Mouse (Mus musculus): Measurements from ENCODE around the gene Gm11569. TPM values are rescaled to one million over a fixed set of nuclear protein-coding genes. Genes with fewer than 3 reads are reported as not detected.
"Not testable (repeated sequence)": the region's sequence is repeated elsewhere in the genome, so short reads cannot be mapped to it uniquely, and the experiment has no call there.

Gm11569 gene
- polyA plus RNA-seq, 1 experiment from 2014 or later, result not detected

GRCm38 (mm10) chr11:99780604-99781003 lies 18.1 kb downstream of the Gm11569 start, which contains the start of gene Krtap4-8:
Gene Krtap4-8 (minus strand): TSS chr11:99780704.
- Histone ChIP-seq H3K27ac (ENCODE audit: low read depth, low read length) (no peak within 1 kb of the TSS), H3K27me3 (ENCODE audit: control insufficient read depth, insufficient read depth, low read length) (no peaks in the 10 kb centered on the region), H3K4me3 (ENCODE audit: low read depth, low read length) (no peak within 1 kb of the TSS), H3K9ac (replicated peaks; ENCODE audit: low read depth, low read length) (no peak within 1 kb of the TSS), H3K4me1 (ENCODE audit: control insufficient read depth, insufficient read depth, low read length) (no peaks in the 10 kb centered on the region), H3K36me3 (ENCODE audit: control insufficient read depth, insufficient read depth, low read length) (no peaks in the 10 kb centered on the region), H3K4me2 (ENCODE audit: low read depth, low read length) (no peak within 1 kb of the TSS), H3K9me3 (ENCODE audit: control insufficient read depth, low read length) (no peaks in the 10 kb centered on the region)
- 97% methylated on average over 2 of the region's 2 CpGs for WGBS
- ATAC-seq (ENCODE audit: low read depth), result no peak

- Histone ChIP-seq H3K4me1 (ENCODE audit: control insufficient read depth, insufficient read depth, low read length) (no peaks in the 10 kb centered on the region), H3K4me2 (ENCODE audit: low read depth, low read length) (no peak overlapping the region), H3K9me3 (ENCODE audit: control insufficient read depth, low read length) (no peaks in the 10 kb centered on the region), H3K4me3 (ENCODE audit: low read depth, low read length) (no peak overlapping the region), H3K36me3 (ENCODE audit: control insufficient read depth, insufficient read depth, low read length) (no peaks in the 10 kb centered on the region), H3K9ac (replicated peaks; ENCODE audit: low read depth, low read length) (no peak overlapping the region), H3K27me3 (ENCODE audit: control insufficient read depth, insufficient read depth, low read length) (no peaks in the 10 kb centered on the region), H3K27ac (ENCODE audit: low read depth, low read length) (no peak overlapping the region)
- 30% methylated on average over 7 of the region's 7 CpGs for WGBS
- no peak for ATAC-seq (ENCODE audit: low read depth)
Measured at GRCm38 (mm10) chr11:99778401-99778800, 20.3 kb downstream of the Gm11569 start.

- not testable (repeated sequence) for H3K36me3 ChIP-seq (ENCODE audit: control insufficient read depth, insufficient read depth, low read length); H3K27me3 ChIP-seq (ENCODE audit: control insufficient read depth, insufficient read depth, low read length); H3K4me1 ChIP-seq (ENCODE audit: control insufficient read depth, insufficient read depth, low read length); H3K9me3 ChIP-seq (ENCODE audit: control insufficient read depth, low read length); H3K4me2 ChIP-seq (ENCODE audit: low read depth, low read length); H3K27ac ChIP-seq (ENCODE audit: low read depth, low read length); H3K9ac ChIP-seq (replicated peaks; ENCODE audit: low read depth, low read length); ATAC-seq (ENCODE audit: low read depth); H3K4me3 ChIP-seq (ENCODE audit: low read depth, low read length)
Measured at GRCm38 (mm10) chr11:99772813-99773212, 25.9 kb downstream of the Gm11569 start, which contains the start of gene Gm11595. Gene Gm11595 (minus strand): TSS chr11:99772913.

- H3K4me3 ChIP-seq (ENCODE audit: low read depth, low read length), result no peak overlapping the region
- H3K27me3 ChIP-seq (ENCODE audit: control insufficient read depth, insufficient read depth, low read length), result no peaks in the 10 kb centered on the region
- H3K9me3 ChIP-seq (ENCODE audit: control insufficient read depth, low read length), result no peaks in the 10 kb centered on the region
- WGBS, result 88% methylated on average over 2 of the region's 2 CpGs
- ATAC-seq (ENCODE audit: low read depth), result no peak
- no peaks in the 10 kb centered on the region for H3K4me1 ChIP-seq (ENCODE audit: control insufficient read depth, insufficient read depth, low read length)
- no peaks in the 10 kb centered on the region for H3K36me3 ChIP-seq (ENCODE audit: control insufficient read depth, insufficient read depth, low read length)
- no peak overlapping the region for H3K27ac ChIP-seq (ENCODE audit: low read depth, low read length)
- H3K9ac ChIP-seq (replicated peaks; ENCODE audit: low read depth, low read length), result no peak overlapping the region
- no peak overlapping the region for H3K4me2 ChIP-seq (ENCODE audit: low read depth, low read length)
Measured at GRCm38 (mm10) chr11:99768410-99768809, 30.3 kb downstream of the Gm11569 start.

- H3K27me3 ChIP-seq (ENCODE audit: control insufficient read depth, insufficient read depth, low read length), result no peaks in the 10 kb centered on the region
- H3K9ac ChIP-seq (replicated peaks; ENCODE audit: low read depth, low read length), result no peak overlapping the region
- H3K27ac ChIP-seq (ENCODE audit: low read depth, low read length), result no peak overlapping the region
- ATAC-seq (ENCODE audit: low read depth), result no peak
- WGBS, result 89% methylated on average over 1 of the region's 1 CpGs
- no peak overlapping the region for H3K4me2 ChIP-seq (ENCODE audit: low read depth, low read length)
- no peaks in the 10 kb centered on the region for H3K9me3 ChIP-seq (ENCODE audit: control insufficient read depth, low read length)
- H3K4me3 ChIP-seq (ENCODE audit: low read depth, low read length), result no peak overlapping the region
- no peaks in the 10 kb centered on the region for H3K4me1 ChIP-seq (ENCODE audit: control insufficient read depth, insufficient read depth, low read length)
- H3K36me3 ChIP-seq (ENCODE audit: control insufficient read depth, insufficient read depth, low read length), result no peaks in the 10 kb centered on the region
Measured at GRCm38 (mm10) chr11:99758877-99759276, 39.9 kb downstream of the Gm11569 start.

Other genes starting within 250 kb of the Gm11569 start
- not detected in 2 replicates for gene Krtap3-3, start 248.1 kb downstream of the Gm11569 start, polyA plus RNA-seq (2014; fragmentation: Nextera tagmentation; extraction: Ambion mirVana)
- gene Krtap3-2, start 242.1 kb downstream of the Gm11569 start, polyA plus RNA-seq (2014; fragmentation: Nextera tagmentation; extraction: Ambion mirVana), result not detected in 2 replicates
- not detected in 2 replicates for gene Gm11939, start 239.5 kb downstream of the Gm11569 start, polyA plus RNA-seq (2014; fragmentation: Nextera tagmentation; extraction: Ambion mirVana)
- gene Krtap3-1, start 232.3 kb downstream of the Gm11569 start, polyA plus RNA-seq (2014; fragmentation: Nextera tagmentation; extraction: Ambion mirVana), result not detected in 2 replicates
- not detected in 2 replicates for gene Krtap1-5, start 217.9 kb downstream of the Gm11569 start, polyA plus RNA-seq (2014; fragmentation: Nextera tagmentation; extraction: Ambion mirVana)
- not detected in 2 replicates for gene Krtap1-4, start 215.3 kb downstream of the Gm11569 start, polyA plus RNA-seq (2014; fragmentation: Nextera tagmentation; extraction: Ambion mirVana)
- not detected in 2 replicates for gene Krtap1-3, start 207.6 kb downstream of the Gm11569 start, polyA plus RNA-seq (2014; fragmentation: Nextera tagmentation; extraction: Ambion mirVana)
- not detected in 2 replicates for gene Krtap9-3, start 200.8 kb downstream of the Gm11569 start, polyA plus RNA-seq (2014; fragmentation: Nextera tagmentation; extraction: Ambion mirVana)
- gene Gm11938, start 195.6 kb downstream of the Gm11569 start, polyA plus RNA-seq (2014; fragmentation: Nextera tagmentation; extraction: Ambion mirVana), result not detected in 2 replicates
- gene Gm11937, start 188.7 kb downstream of the Gm11569 start, polyA plus RNA-seq (2014; fragmentation: Nextera tagmentation; extraction: Ambion mirVana), result not detected in 2 replicates
- gene Krtap2-4, start 184.1 kb downstream of the Gm11569 start, polyA plus RNA-seq (2014; fragmentation: Nextera tagmentation; extraction: Ambion mirVana), result not detected in 2 replicates
- gene Gm11562, start 178.5 kb downstream of the Gm11569 start, polyA plus RNA-seq (2014; fragmentation: Nextera tagmentation; extraction: Ambion mirVana), result not detected in 2 replicates
- not detected in 2 replicates for gene Krtap4-1, start 170.7 kb downstream of the Gm11569 start, polyA plus RNA-seq (2014; fragmentation: Nextera tagmentation; extraction: Ambion mirVana)
- not detected in 2 replicates for gene Krtap4-2, start 163.8 kb downstream of the Gm11569 start, polyA plus RNA-seq (2014; fragmentation: Nextera tagmentation; extraction: Ambion mirVana)
- not detected in 2 replicates for gene Krtap4-7, start 154.8 kb downstream of the Gm11569 start, polyA plus RNA-seq (2014; fragmentation: Nextera tagmentation; extraction: Ambion mirVana)
- not detected in 2 replicates for gene Gm11555, start 148.7 kb downstream of the Gm11569 start, polyA plus RNA-seq (2014; fragmentation: Nextera tagmentation; extraction: Ambion mirVana)
- gene Gm11563, start 140.0 kb downstream of the Gm11569 start, polyA plus RNA-seq (2014; fragmentation: Nextera tagmentation; extraction: Ambion mirVana), result not detected in 2 replicates
- not detected in 2 replicates for gene Krtap4-6, start 133.0 kb downstream of the Gm11569 start, polyA plus RNA-seq (2014; fragmentation: Nextera tagmentation; extraction: Ambion mirVana)
- not detected in 2 replicates for gene Gm14190, start 108.2 kb downstream of the Gm11569 start, polyA plus RNA-seq (2014; fragmentation: Nextera tagmentation; extraction: Ambion mirVana)
- gene Gm14180, start 64.6 kb downstream of the Gm11569 start, polyA plus RNA-seq (2014; fragmentation: Nextera tagmentation; extraction: Ambion mirVana), result not detected in 2 replicates
- not detected in 2 replicates for gene Gm11595, start 26.0 kb downstream of the Gm11569 start, polyA plus RNA-seq (2014; fragmentation: Nextera tagmentation; extraction: Ambion mirVana)
- gene Krtap4-8, start 18.2 kb downstream of the Gm11569 start, polyA plus RNA-seq (2014; fragmentation: Nextera tagmentation; extraction: Ambion mirVana), result not detected in 2 replicates
- gene Krtap4-9, start 13.7 kb downstream of the Gm11569 start, polyA plus RNA-seq (2014; fragmentation: Nextera tagmentation; extraction: Ambion mirVana), result not detected in 2 replicates
- not detected in 2 replicates for gene Gm11596, start 5.5 kb downstream of the Gm11569 start, polyA plus RNA-seq (2014; fragmentation: Nextera tagmentation; extraction: Ambion mirVana)
- not detected in 2 replicates for gene Gm11554, start 5.5 kb upstream of the Gm11569 start, polyA plus RNA-seq (2014; fragmentation: Nextera tagmentation; extraction: Ambion mirVana)
- not detected in 2 replicates for gene Krtap4-13, start 11.0 kb upstream of the Gm11569 start, polyA plus RNA-seq (2014; fragmentation: Nextera tagmentation; extraction: Ambion mirVana)
- not detected in 2 replicates for gene Gm11564, start 16.7 kb upstream of the Gm11569 start, polyA plus RNA-seq (2014; fragmentation: Nextera tagmentation; extraction: Ambion mirVana)
- not detected in 2 replicates for gene 2300003K06Rik, start 39.1 kb upstream of the Gm11569 start, polyA plus RNA-seq (2014; fragmentation: Nextera tagmentation; extraction: Ambion mirVana)
- not detected in 2 replicates for gene Krtap4-16, start 52.7 kb upstream of the Gm11569 start, polyA plus RNA-seq (2014; fragmentation: Nextera tagmentation; extraction: Ambion mirVana)
- not detected in 2 replicates for gene Gm11568, start 59.0 kb upstream of the Gm11569 start, polyA plus RNA-seq (2014; fragmentation: Nextera tagmentation; extraction: Ambion mirVana)
- not detected in 2 replicates for gene Gm11559, start 65.5 kb upstream of the Gm11569 start, polyA plus RNA-seq (2014; fragmentation: Nextera tagmentation; extraction: Ambion mirVana)
- not detected in 2 replicates for gene Krtap9-1, start 74.5 kb upstream of the Gm11569 start, polyA plus RNA-seq (2014; fragmentation: Nextera tagmentation; extraction: Ambion mirVana)
- not detected in 2 replicates for gene Gm11567, start 80.3 kb upstream of the Gm11569 start, polyA plus RNA-seq (2014; fragmentation: Nextera tagmentation; extraction: Ambion mirVana)
- not detected in 2 replicates for gene Krtap31-1, start 109.0 kb upstream of the Gm11569 start, polyA plus RNA-seq (2014; fragmentation: Nextera tagmentation; extraction: Ambion mirVana)
- not detected in 2 replicates for gene Gm11565, start 115.8 kb upstream of the Gm11569 start, polyA plus RNA-seq (2014; fragmentation: Nextera tagmentation; extraction: Ambion mirVana)
- not detected in 2 replicates for gene Krtap31-2, start 137.4 kb upstream of the Gm11569 start, polyA plus RNA-seq (2014; fragmentation: Nextera tagmentation; extraction: Ambion mirVana)
- not detected in 2 replicates for gene Krtap9-5, start 149.5 kb upstream of the Gm11569 start, polyA plus RNA-seq (2014; fragmentation: Nextera tagmentation; extraction: Ambion mirVana)
- not detected in 2 replicates for gene Krtap29-1, start 180.1 kb upstream of the Gm11569 start, polyA plus RNA-seq (2014; fragmentation: Nextera tagmentation; extraction: Ambion mirVana)
- gene Krtap16-1, start 187.7 kb upstream of the Gm11569 start, polyA plus RNA-seq (2014; fragmentation: Nextera tagmentation; extraction: Ambion mirVana), result 0.24 TPM in 1 of 2 replicates, not detected in the other
- 0.56 and 0.86 TPM in 2 replicates for gene Krtap17-1, start 195.1 kb upstream of the Gm11569 start, polyA plus RNA-seq (2014; fragmentation: Nextera tagmentation; extraction: Ambion mirVana)
- gene Krt33a, start 217.3 kb upstream of the Gm11569 start, polyA plus RNA-seq (2014; fragmentation: Nextera tagmentation; extraction: Ambion mirVana), result not detected in 2 replicates
- not detected in 2 replicates for gene Krt33b, start 230.9 kb upstream of the Gm11569 start, polyA plus RNA-seq (2014; fragmentation: Nextera tagmentation; extraction: Ambion mirVana)
- not detected in 2 replicates for gene Krt34, start 242.6 kb upstream of the Gm11569 start, polyA plus RNA-seq (2014; fragmentation: Nextera tagmentation; extraction: Ambion mirVana)